ENCODE assay signal across 10 mouse cellular contexts in the genomic region with DNA sequence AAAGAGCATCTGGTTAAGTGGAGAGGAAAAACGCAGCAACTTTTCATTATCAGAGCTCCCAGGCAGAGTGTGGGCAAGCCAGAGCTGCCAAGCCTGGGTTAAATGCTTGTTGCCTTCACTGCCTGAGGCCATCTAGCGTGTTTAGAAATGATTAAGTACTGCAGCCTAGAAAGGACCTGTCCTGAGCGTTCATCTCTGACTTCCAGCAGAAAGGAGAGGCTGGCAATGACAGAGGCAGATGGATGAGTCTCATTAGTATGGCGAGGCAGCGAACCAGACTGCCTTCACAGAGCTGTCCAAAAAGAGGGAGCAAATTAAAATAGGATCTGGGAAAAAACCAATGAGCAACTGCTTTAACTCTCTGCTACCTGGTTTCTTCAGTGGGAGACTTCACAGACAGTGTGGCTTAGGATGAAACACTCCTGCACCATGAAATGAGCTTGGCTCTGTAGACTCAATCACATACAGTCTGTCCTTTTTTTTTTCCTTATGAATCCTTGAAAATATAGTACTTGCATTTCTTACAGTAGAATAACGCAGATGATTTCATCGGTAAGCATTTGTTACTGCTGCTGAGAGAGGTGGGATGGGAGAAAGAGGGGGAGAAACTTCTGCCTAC.
DNase-seq lines count a peak whose midpoint lies in the region; ATAC-seq lines count a peak whose summit lies in the region.
"Had no signal": no experiment of that assay in that cellular context is flagged by ENCODE, and none has a peak within 500 bp of the region (broad histone marks: within the 10 kb centered on the region; RNA-seq: fewer than 3 reads in every experiment).

No protein-coding gene starts in this region.

- peak; percentile 1 for DNase-seq in adrenal gland, adult 8-10 months
- DNase-seq in adrenal gland, postnatal 36 days = no peak
- DNase-seq in embryo, embryonic 11.5 days (ENCODE audit: low read depth, low spot score) = peak; percentile 32
- peak; percentile 60 for DNase-seq in neural tube, embryonic 11.5 days (ENCODE audit: low spot score)
- no peak for DNase-seq in spleen, postnatal 10 days (ENCODE audit: low spot score in 2 of 2)
- no peak for DNase-seq in kidney, postnatal 25 days

- no peak overlapping the region for H3K4me3 ChIP-seq in hindbrain, embryonic 15.5 days
- H3K4me3 ChIP-seq in neural tube, embryonic 11.5 days (ENCODE audit: low read depth, low read length) = no peak overlapping the region
- H3K4me3 ChIP-seq in kidney, embryonic 14.5 days (ENCODE audit: low read length) = no peak overlapping the region
- H3K4me3 ChIP-seq: heart, embryonic 15.5 days; limb, embryonic 13.5 days had no signal

- no peaks in the 10 kb centered on the region for H3K27me3 ChIP-seq in hindbrain, embryonic 15.5 days
- H3K27me3 ChIP-seq in neural tube, embryonic 11.5 days (ENCODE audit: control insufficient read depth, insufficient read depth, low read length) = no peaks in the 10 kb centered on the region
- H3K27me3 ChIP-seq in kidney, embryonic 14.5 days (ENCODE audit: control insufficient read depth, insufficient read depth, low read length) = no peaks in the 10 kb centered on the region
- H3K27me3 ChIP-seq: heart, embryonic 15.5 days; limb, embryonic 13.5 days had no signal

- H3K4me1 ChIP-seq in hindbrain, embryonic 15.5 days (replicated peaks) = peaks cover 13% of the 10 kb centered on the region
- peaks cover 7% of the 10 kb centered on the region; the same call in 1 of the 2 replicates for H3K4me1 ChIP-seq in neural tube, embryonic 11.5 days (ENCODE audit: control insufficient read depth, insufficient read depth, low read length)
- H3K4me1 ChIP-seq in kidney, embryonic 14.5 days (ENCODE audit: control insufficient read depth, insufficient read depth, low read length) = no peaks in the 10 kb centered on the region
- H3K4me1 ChIP-seq: limb, embryonic 13.5 days had no signal

- no peak overlapping the region for H3K9ac ChIP-seq in hindbrain, embryonic 15.5 days
- no peak overlapping the region for H3K9ac ChIP-seq in neural tube, embryonic 11.5 days (ENCODE audit: low read length)
- no peak overlapping the region for H3K9ac ChIP-seq in kidney, embryonic 14.5 days (ENCODE audit: low read depth, low read length)
- H3K9ac ChIP-seq: heart, embryonic 15.5 days; limb, embryonic 13.5 days had no signal

- no peaks in the 10 kb centered on the region for H3K9me3 ChIP-seq in hindbrain, embryonic 15.5 days
- H3K9me3 ChIP-seq in neural tube, embryonic 11.5 days (ENCODE audit: control insufficient read depth, low read length) = no peaks in the 10 kb centered on the region
- H3K9me3 ChIP-seq in kidney, embryonic 14.5 days (ENCODE audit: control insufficient read depth, low read length) = no peaks in the 10 kb centered on the region
- H3K9me3 ChIP-seq: heart, embryonic 15.5 days; limb, embryonic 13.5 days had no signal

- no peaks in the 10 kb centered on the region for H3K36me3 ChIP-seq in hindbrain, embryonic 15.5 days
- no peaks in the 10 kb centered on the region for H3K36me3 ChIP-seq in neural tube, embryonic 11.5 days (ENCODE audit: control insufficient read depth, insufficient read depth, low read length)
- H3K36me3 ChIP-seq in kidney, embryonic 14.5 days (ENCODE audit: control insufficient read depth, insufficient read depth, low read length) = no peaks in the 10 kb centered on the region
- H3K36me3 ChIP-seq: heart, embryonic 15.5 days; limb, embryonic 13.5 days had no signal

- H3K4me2 ChIP-seq in hindbrain, embryonic 15.5 days = peak overlapping the region; percentile 29; the same call in 1 of the 2 replicates
- no peak overlapping the region; the same call in 1 of the 2 replicates for H3K4me2 ChIP-seq in neural tube, embryonic 11.5 days (ENCODE audit: low read depth)
- no peak overlapping the region for H3K4me2 ChIP-seq in kidney, embryonic 14.5 days (replicated peaks; ENCODE audit: low read depth, low read length)
- H3K4me2 ChIP-seq: heart, embryonic 15.5 days; limb, embryonic 13.5 days had no signal

- ATAC-seq in hindbrain, embryonic 15.5 days (ENCODE audit: low FRiP score, low read depth) = peak; percentile 94
- peak; percentile 81 for ATAC-seq in neural tube, embryonic 11.5 days (ENCODE audit: insufficient read depth, low FRiP score, low TSS enrichment)
- ATAC-seq in kidney, embryonic 14.5 days (ENCODE audit: low FRiP score, low TSS enrichment) = no peak

- 21% methylated on average over 7 of the region's 7 CpGs for WGBS in hindbrain, embryonic 15.5 days
- WGBS in neural tube, embryonic 11.5 days = 34% methylated on average over 7 of the region's 7 CpGs
- 32% methylated on average over 7 of the region's 7 CpGs for WGBS in kidney, embryonic 14.5 days

- H3K27ac ChIP-seq in hindbrain, embryonic 15.5 days (replicated peaks) = no peak overlapping the region; the same call in 1 of the 2 replicates
- H3K27ac ChIP-seq in neural tube, embryonic 11.5 days (ENCODE audit: low read depth, low read length) = 0 out of 2 replicates have a peak overlapping the region, but pooled peaks have one; percentile 20
- no peak overlapping the region for H3K27ac ChIP-seq in kidney, embryonic 14.5 days (ENCODE audit: low read depth, low read length)
- H3K27ac ChIP-seq: heart, embryonic 15.5 days; limb, embryonic 13.5 days had no signal

Comparison
In these comparisons a context has a peak if more than half of its experiments do, and no peak if none do; other contexts are left out.
1. DNase-seq: peak in adrenal gland, adult 8-10 months (single experiment), embryo, embryonic 11.5 days (single experiment) and neural tube, embryonic 11.5 days (single experiment); none in adrenal gland, postnatal 36 days (0 of 2), spleen, postnatal 10 days (0 of 2) and kidney, postnatal 25 days (0 of 2).